Mouse (Mus musculus) CD4-positive, CD25-positive, alpha-beta regulatory T cell, adult 4 months (primary cell): ENCODE measurements around the gene Lrrc4b. TPM values are rescaled to one million over a fixed set of nuclear protein-coding genes. Genes with fewer than 3 reads are reported as not detected.

Experiments
- ATAC-seq: one replicate; pipeline ENCODE4 v1.8.0; 2017
- polyA plus RNA-seq, 2 experiments: library from polyadenylated mRNA; unstranded; fragments of 100-300 nt; shearing (Covaris generic); gene quantifications; one replicate each; pipeline ENCODE4 v1.2.1; 2017

The Lrrc4b gene
- polyA plus RNA-seq = not detected

DNA sequence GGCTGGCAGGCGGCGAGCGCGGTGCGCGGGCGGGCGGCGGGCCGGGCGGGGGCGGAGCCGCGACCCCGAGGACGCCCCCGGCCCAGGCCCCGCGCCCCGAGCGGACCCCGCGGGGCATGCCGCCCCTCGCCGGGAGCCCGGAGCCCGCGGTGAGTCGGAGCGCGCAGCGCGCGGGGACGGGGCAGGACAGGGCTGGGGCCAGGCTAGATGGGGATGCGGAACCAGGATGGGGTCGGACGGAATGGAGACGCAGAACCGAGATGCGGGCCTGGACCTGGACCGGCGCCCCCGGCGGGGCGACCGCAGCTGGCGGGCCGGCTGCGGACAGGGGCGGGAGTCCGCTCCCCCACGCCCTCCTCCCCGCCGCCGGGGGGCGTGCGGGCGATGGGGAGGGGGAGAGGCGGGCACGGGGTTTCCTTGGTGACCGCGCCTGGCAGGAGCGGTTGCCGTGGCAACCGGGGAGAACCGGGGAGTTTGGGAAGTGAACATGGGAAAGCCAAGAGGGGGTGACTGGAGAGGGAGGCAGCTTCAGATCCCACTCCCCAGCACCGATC is at the start of gene Lrrc4b:
TSS of gene Lrrc4b (plus strand) at position 51 of the 554 bp plus-strand sequence.
- no peak for ATAC-seq

- ATAC-seq = no peak
These were observed 46.3 kb upstream of the Lrrc4b start for GRCm38 (mm10) chr7:44382541-44382940.

GRCm38 (mm10) chr7:44383980-44384715 is 44.7 kb upstream of the Lrrc4b start, which contains the start of gene Syt3:
Gene Syt3 (plus strand): TSS chr7:44384102.
- ATAC-seq = peak; percentile 90

DNA sequence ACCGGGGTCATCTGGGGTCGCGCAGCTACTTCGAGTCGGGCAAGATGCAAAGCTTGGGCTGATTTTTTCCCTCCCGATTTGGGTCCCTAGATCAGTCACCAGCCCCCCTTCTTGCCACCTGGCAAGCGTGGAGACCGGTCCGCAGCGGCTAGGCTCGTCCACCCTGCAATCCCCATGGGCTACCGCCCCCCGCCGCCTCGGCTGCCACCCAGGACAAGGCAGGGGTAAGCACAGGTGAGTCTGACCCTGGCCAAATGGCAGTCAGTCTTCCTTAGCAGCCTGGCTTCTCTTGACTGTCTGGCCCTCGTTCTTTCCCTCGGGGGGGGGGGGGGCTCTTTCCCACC is 44.1 kb upstream of the Lrrc4b start:
- ATAC-seq = no peak

DNA sequence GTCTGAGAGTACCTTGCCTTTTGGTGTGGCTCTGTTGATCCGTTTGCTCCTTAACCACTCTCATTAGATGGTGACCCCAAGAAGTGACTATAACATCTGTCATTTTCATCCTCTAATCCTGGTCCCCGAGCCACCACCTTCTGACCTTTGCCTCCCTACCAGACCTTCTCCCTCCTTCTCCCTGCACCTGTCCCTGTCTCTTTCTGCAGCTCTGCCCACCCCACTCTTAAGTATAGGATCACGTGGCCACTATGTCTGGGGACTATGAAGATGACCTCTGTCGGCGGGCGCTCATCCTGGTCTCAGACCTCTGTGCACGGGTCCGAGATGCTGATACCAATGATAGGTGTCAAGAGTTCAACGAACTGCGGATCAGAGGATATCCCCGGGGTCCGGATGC is 43.1 kb upstream of the Lrrc4b start, which contains the start of gene 1700008O03Rik:
TSS of gene 1700008O03Rik (minus strand) at position 101 of the 400 bp plus-strand sequence.
- ATAC-seq = no peak

- no peak for ATAC-seq
These were observed 37.0 kb upstream of the Lrrc4b start for GRCm38 (mm10) chr7:44391831-44392230.

DNA sequence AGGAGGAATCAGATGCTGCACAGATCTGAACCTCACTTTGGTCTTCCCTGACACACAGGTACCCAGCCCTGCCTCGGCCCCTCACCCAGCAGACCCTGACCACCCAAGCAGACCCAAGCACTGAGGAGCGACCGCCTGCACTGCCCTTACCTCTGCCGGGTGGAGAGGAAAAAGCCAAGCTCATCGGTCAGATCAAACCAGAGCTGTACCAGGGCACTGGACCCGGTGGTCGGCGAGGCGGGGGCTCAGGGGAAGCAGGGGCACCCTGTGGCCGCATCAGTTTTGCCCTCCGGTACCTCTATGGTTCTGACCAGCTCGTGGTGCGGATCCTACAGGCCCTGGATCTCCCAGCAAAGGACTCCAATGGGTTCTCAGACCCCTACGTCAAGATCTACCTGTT is 36.5 kb upstream of the Lrrc4b start:
- ATAC-seq = no peak

DNA sequence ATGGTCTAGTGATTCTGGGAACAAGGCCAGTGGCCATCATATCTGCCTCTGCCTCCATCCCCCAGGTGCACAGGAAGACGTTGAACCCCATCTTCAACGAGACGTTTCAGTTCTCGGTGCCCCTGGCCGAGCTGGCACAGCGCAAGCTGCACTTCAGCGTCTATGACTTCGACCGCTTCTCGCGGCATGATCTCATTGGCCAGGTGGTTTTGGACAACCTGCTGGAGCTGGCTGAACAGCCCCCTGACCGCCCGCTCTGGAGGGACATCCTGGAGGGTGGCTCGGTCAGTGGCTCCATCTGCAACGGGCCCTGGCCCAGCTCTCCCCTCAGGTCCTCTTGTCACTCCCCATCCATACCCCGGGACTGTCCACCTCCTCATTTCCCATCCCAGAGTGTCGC is 35.5 kb upstream of the Lrrc4b start:
- no peak for ATAC-seq

DNA sequence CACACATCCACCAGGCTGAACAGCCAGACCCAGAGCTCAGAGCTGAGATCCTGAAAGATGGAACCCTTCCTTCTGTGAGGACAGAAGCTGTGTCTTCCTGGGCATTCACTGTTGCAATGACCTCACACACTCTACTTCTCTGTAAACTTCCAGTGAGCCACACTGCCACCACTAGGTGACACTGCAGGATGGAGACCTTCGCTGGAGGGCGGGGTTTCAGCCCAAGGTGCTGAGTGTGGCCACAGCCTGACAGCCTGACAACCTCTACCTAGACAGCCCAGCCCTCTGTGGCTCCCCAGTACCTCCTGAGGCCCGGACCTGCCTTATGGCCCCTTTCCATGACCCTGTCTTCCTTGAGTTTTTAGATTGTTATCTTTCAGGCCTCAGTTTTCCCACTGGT is 30.2 kb upstream of the Lrrc4b start:
- peak; percentile 83 for ATAC-seq

DNA sequence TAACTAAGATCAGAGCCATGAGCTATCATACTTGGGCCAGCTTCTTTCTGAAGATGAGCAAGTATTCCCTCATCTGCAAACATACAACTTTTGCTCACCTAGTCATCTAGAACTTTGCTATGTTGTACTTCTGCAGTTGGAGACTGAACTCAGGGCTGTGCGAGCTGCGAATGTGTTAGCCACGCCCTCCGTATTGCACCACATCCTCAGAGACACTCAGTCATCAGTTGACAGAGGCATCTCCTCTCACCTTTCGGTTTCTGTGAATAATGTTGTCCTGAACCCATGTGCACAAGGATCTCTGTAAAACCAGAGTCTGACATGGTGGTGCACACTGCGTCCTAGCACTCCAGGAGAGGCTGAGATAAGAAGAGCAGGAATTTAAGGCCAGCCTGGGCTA is 27.1 kb upstream of the Lrrc4b start:
- ATAC-seq = peak; percentile 55

DNA sequence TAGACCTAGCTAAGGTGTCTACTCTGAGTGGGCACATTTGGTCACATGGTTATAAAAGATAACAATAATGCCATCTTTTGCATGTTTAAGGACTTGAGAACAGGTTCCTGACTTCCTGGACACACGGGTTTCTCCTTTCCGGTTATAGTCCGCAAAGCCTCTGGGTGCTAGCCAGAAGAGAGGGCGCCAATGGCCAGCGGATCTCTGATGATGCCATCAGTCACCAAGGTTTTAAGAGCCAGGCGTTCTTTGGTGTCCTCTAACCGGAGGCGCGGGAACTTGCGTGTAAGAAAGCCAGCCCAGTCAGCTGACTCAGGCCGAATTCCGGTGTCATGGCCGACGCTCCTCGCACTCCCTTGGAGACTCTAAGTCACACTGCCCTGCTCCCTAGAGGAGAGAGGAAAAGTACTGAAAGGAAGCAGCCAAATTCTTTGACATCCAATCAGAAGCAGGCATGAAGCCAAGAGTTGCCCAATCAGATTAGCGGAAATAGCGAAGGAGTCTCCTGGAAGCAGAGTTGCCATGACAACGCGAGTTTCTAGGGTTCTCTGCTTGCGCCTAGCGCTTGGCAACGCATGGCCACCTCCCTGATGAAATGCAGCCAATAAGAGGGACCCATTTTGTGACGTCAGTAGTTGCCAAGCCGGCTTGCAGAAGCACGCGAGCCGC is 23.3 kb upstream of the Lrrc4b start:
- peak; percentile 93 for ATAC-seq

GRCm38 (mm10) chr7:44406015-44406355 is 22.8 kb upstream of the Lrrc4b start:
- ATAC-seq = no peak

- no peak for ATAC-seq
These were observed 17.7 kb upstream of the Lrrc4b start for GRCm38 (mm10) chr7:44411144-44411543.

GRCm38 (mm10) chr7:44413307-44413706 is 15.5 kb upstream of the Lrrc4b start:
- ATAC-seq = no peak

GRCm38 (mm10) chr7:44427666-44428065 is 1.2 kb upstream of the Lrrc4b start:
- ATAC-seq = no peak

GRCm38 (mm10) chr7:44428171-44428950 is 457 bp upstream of the Lrrc4b start:
- ATAC-seq = no peak

GRCm38 (mm10) chr7:44429534-44430488 is 993 bp downstream of the Lrrc4b start:
- ATAC-seq = no peak

- ATAC-seq = no peak
These were observed 3.7 kb downstream of the Lrrc4b start for GRCm38 (mm10) chr7:44432550-44432949.

- ATAC-seq = no peak
These were observed 4.6 kb downstream of the Lrrc4b start for GRCm38 (mm10) chr7:44433371-44433770.

- ATAC-seq = no peak
These were observed 5.3 kb downstream of the Lrrc4b start for GRCm38 (mm10) chr7:44434089-44434488.

- ATAC-seq = no peak
These were observed 7.0 kb downstream of the Lrrc4b start for GRCm38 (mm10) chr7:44435796-44436195.

GRCm38 (mm10) chr7:44436267-44436666 is 7.4 kb downstream of the Lrrc4b start:
- ATAC-seq = no peak
